Mouse (Mus musculus) hindbrain, embryonic 16.5 days (tissue): ENCODE data around the gene Tcp10c. TPM values are rescaled to one million over a fixed set of nuclear protein-coding genes. Genes with fewer than 3 reads are reported as not detected.
"Not testable (repeated sequence)": the region's sequence is repeated elsewhere in the genome, so short reads cannot be mapped to it uniquely, and the experiment has no call there.

ENCODE experiments used
- ATAC-seq: fragments of 200-750 bp; cut with Nextera tagmentation; 2 replicates; pipeline ENCODE4 v1.8.0; 2017; ENCODE audit warnings: moderate TSS enrichment, moderate library complexity
- H3K27ac ChIP-seq: fragments of 300-500 bp; sonication (generic); 2 replicates; pipeline ENCODE4 v1.5.1; 2014; ENCODE audit warnings: low read depth, mild to moderate bottlenecking, control low read depth, low read length, moderate library complexity
- H3K27me3 ChIP-seq: fragments of 300-500 bp; sonication (generic); replicated peaks from 2 replicates; pipeline ENCODE4 v1.6.1; 2014; ENCODE audit warnings: low read length; ENCODE audit not compliant: control insufficient read depth, insufficient read depth
- H3K36me3 ChIP-seq: fragments of 300-500 bp; sonication (generic); 2 replicates; pipeline ENCODE4 v1.6.1; 2014; ENCODE audit warnings: mild to moderate bottlenecking, low read length, moderate library complexity, mixed read lengths; ENCODE audit not compliant: control insufficient read depth, insufficient read depth
- H3K4me1 ChIP-seq: fragments of 300-500 bp; sonication (generic); 2 replicates; pipeline ENCODE4 v1.6.1; 2014; ENCODE audit warnings: low read depth, low read length; ENCODE audit not compliant: control insufficient read depth, insufficient read depth
- H3K4me2 ChIP-seq: fragments of 300-500 bp; sonication (generic); 2 replicates; pipeline ENCODE4 v1.6.1; 2014; ENCODE audit warnings: mild to moderate bottlenecking, low read length, control low read depth, moderate library complexity
- H3K4me3 ChIP-seq: fragments of 300-500 bp; sonication (generic); 2 replicates; pipeline ENCODE4 v1.5.1; 2014; ENCODE audit warnings: mild to moderate bottlenecking, low read length, control low read depth, moderate library complexity
- H3K9ac ChIP-seq: fragments of 300-500 bp; sonication (generic); 2 replicates; pipeline ENCODE4 v1.6.1; 2014; ENCODE audit warnings: low read depth, mild to moderate bottlenecking, control low read depth, low read length, moderate library complexity
- H3K9me3 ChIP-seq: fragments of 300-500 bp; sonication (generic); 2 replicates; pipeline ENCODE4 v1.6.1; 2014; ENCODE audit warnings: mild to moderate bottlenecking, low read length, moderate library complexity; ENCODE audit not compliant: control insufficient read depth
- WGBS: fragments of 180-500 bp; shearing (Covaris S2); extraction: QIAGEN DNeasy Blood & Tissue Kit; methylation state at CpG from one replicate; pipeline ENCODE4 v1.1.7; 2014; 5-methylcytosine and 5-hydroxymethylcytosine counted together
- polyA plus RNA-seq: library from polyadenylated mRNA; unstranded; fragments of >200 nt; fragmentation: Nextera tagmentation; extraction: Ambion mirVana; gene quantifications from 2 replicates; pipeline ENCODE4 v1.2.1, GENCODE M21; 2015

Gene Tcp10c
- polyA plus RNA-seq, 1 experiment from 2014 or later = not detected

DNA sequence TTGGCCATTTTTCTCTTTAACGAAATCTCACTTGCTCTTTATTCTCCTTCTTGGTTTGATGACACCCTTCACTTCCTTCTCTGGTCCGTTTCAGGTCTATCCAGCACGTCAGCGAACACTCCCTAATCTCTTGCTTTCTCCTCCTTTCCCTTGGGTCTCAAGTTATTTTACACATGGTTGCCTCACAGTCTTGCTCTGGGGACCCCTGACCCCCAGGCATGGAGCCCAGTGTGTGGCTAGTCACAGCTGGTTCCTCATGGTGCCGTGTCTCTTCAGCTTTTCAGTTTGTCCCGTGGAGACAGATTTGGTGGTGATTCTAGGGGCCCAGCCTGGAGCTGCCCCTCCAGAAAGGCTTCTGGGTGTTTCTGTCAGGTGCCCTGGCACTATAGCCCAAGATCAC is 16.4 kb downstream of the Tcp10c start:
- not testable (repeated sequence) for H3K4me1 ChIP-seq, H3K27ac ChIP-seq, H3K27me3 ChIP-seq, H3K9ac ChIP-seq, H3K36me3 ChIP-seq, ATAC-seq, H3K9me3 ChIP-seq, H3K4me3 ChIP-seq, H3K4me2 ChIP-seq
- WGBS = 63% methylated on average over 5 of the region's 6 CpGs

DNA sequence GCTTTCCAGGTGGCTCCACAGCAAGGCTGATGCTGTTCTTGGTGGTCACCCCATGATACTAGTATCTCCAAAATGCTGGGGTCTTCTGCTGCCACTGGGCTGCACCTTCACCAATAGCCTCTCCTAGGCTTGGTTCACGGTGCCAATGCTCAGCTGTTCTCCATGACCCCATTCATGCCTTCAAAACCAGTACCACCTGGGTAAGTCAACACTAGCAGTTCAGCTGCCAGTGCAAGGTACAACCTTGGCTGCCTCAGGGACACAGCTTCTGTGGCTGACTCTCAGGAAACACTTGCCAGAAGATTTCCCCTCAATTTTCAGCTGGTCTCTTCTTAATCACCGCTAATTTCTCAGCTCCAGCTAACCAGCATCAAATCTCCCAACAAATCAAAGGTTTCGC is 24.0 kb downstream of the Tcp10c start:
- WGBS = 86% methylated on average over 3 of the region's 3 CpGs
- H3K4me2 ChIP-seq, H3K9me3 ChIP-seq, H3K4me1 ChIP-seq, H3K36me3 ChIP-seq, H3K9ac ChIP-seq, H3K4me3 ChIP-seq, ATAC-seq, H3K27me3 ChIP-seq, H3K27ac ChIP-seq: not testable (repeated sequence)

DNA sequence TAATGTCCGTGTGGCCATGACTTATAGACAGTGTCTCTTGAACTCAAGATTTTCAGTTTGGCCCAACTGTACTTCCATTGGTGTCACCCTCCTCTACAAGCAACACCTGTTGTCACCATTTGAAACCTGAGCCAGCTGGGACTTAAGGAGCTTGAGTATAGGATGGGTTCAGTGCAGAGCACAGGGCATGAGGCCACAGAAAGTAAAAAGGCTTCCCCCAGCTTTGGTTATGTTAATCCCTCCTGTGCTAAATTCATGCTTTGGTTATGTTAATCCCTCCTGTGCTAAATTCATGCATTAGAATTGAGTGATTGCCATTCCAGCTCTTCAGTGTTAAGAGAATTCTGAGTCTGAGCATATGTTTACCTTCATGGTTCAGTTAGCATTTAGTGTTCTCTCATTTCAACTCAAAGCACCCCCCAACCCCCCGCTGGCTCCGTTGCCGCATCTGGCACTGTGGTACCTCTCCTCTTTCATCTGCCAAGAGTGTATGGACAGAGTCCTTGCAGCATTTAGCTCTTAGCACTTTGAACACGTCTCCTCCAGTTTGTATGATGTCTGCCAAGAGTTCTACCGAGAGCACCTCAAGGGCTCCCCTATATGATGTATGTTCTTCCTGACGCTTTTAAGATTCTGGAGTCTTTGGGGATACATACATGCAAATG is 25.7 kb downstream of the Tcp10c start:
- H3K4me3 ChIP-seq, H3K4me2 ChIP-seq, ATAC-seq, H3K27ac ChIP-seq, H3K9me3 ChIP-seq, H3K4me1 ChIP-seq, H3K27me3 ChIP-seq, H3K36me3 ChIP-seq, H3K9ac ChIP-seq: not testable (repeated sequence)
- WGBS = 85% methylated on average over 4 of the region's 7 CpGs

DNA sequence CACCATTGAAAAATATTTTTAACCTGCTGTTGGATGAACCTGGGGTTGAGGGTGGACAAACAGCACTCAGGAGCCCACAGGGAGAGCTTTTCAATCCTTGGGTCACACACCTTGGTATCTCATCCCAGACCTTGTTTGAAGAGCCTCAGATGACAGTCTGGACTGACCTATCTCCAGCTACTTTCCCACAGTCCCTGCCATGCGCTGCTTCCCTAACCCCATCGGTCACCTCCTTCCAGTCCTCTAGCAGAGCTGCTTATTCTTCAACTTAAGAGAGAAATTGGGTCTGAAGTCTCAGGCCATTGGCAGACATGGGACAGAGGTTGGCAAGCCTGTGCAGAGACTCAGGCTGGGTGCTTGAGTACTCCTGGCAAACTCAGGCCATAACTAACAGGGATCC is 26.9 kb downstream of the Tcp10c start:
- not testable (repeated sequence) for H3K27me3 ChIP-seq, H3K4me3 ChIP-seq, H3K9ac ChIP-seq, ATAC-seq, H3K9me3 ChIP-seq, H3K36me3 ChIP-seq, H3K27ac ChIP-seq, H3K4me2 ChIP-seq, H3K4me1 ChIP-seq
- 96% methylated on average over 2 of the region's 2 CpGs for WGBS

DNA sequence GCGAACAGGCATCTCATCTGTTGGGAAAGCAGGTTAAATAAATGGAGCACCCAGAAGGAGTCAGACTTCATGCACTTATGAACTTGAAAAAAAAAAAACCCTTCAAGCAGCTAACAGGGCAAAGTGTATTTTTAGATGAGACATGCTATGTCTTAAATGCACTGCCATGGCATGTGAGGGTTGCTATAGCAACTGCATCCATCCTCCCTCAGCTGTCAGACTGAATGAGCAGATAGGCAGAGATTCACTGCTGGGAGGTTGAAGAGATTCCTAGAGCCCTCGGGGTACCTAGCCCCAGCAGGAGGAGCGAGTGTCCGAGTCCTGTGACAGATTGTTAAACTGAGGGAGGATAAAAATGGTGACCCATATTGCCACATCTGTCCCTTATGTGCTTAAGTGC is 36.6 kb downstream of the Tcp10c start:
- not testable (repeated sequence) for H3K36me3 ChIP-seq, H3K4me3 ChIP-seq, H3K4me2 ChIP-seq, H3K9ac ChIP-seq, H3K27me3 ChIP-seq, H3K9me3 ChIP-seq, H3K27ac ChIP-seq, H3K4me1 ChIP-seq
- peak; percentile 90 for ATAC-seq
- no CpG with 5 or more reads among the region's 4 CpGs for WGBS

DNA sequence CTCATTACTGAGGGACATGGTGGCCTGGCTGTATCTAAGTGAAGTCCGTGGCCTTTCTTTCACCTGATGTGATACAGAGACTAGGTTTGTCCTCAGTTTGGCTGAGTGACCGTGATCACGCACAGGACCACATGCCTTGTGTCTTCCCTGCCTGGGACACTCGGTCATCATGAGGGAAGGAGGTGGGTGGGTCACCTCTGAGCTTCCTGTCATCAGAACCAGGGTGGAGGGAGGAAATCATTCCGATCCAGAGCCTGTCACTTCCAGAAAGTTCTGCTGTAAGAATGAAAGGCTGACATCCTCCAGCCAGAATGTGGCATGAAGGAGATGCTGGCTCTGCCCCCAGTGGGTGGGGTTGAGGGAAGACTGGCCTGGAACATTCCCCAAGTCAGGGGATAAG is 45.6 kb downstream of the Tcp10c start:
- not testable (repeated sequence) for H3K9me3 ChIP-seq, H3K4me2 ChIP-seq, H3K4me3 ChIP-seq, H3K9ac ChIP-seq, H3K36me3 ChIP-seq, H3K27ac ChIP-seq, H3K4me1 ChIP-seq, H3K27me3 ChIP-seq, ATAC-seq
- WGBS = 88% methylated on average over 4 of the region's 5 CpGs

DNA sequence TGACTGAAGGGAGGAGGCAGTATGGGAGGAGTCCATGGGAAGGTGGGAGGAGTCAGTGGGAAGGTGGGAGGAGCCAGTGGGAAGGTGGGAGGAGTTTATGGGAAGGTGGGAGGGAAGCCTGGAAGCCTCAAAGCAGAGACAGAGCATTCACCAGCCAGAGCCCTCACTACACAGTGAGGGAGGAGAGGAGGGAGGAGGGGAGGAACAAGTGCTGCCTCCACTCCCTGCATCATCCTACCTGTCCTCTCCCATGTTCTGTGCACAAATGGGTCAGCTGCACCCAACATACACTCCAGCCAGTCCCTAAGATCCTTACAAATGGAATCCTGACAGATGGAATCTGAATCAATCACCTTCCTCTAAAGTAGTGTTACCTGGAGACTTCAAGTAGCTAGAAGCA is 47.7 kb downstream of the Tcp10c start:
- not testable (repeated sequence) for H3K4me3 ChIP-seq, H3K36me3 ChIP-seq, H3K9ac ChIP-seq, H3K9me3 ChIP-seq, H3K4me2 ChIP-seq, H3K27ac ChIP-seq, H3K27me3 ChIP-seq, H3K4me1 ChIP-seq
- ATAC-seq = 0 out of 2 replicates have a peak, but pooled peaks have one; percentile 10

DNA sequence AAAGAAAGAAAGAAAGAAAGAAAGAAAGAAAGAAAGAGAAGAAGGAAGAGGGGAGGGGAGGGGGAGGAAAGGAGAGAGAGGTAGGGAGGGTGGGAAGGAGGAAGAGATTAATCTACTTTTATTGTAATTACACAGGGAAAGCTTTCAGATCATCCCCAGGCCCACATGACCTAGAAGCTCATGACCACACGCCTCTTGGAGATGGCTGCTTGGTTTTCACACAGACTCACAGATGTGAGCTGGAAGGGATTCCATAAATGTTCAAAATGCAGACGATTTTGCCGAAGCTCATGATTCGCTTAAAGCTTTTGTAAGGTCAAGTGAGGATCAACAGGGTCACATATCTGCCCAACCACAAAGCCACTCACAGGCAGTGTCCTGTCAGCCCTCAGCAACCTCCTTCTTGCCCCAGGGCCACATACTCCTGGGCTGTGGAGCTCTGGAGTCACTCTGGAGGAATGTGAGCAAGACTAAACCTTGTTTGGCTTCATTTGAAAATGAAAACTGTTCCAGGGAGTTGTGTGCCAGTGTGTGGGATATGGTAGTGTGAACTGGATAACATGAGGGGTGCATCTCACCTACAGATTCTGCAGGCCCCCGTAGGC is 49.3 kb downstream of the Tcp10c start:
- H3K4me1 ChIP-seq, H3K4me3 ChIP-seq, ATAC-seq, H3K4me2 ChIP-seq, H3K9ac ChIP-seq, H3K27ac ChIP-seq, H3K36me3 ChIP-seq, H3K27me3 ChIP-seq, H3K9me3 ChIP-seq: not testable (repeated sequence)
- 85% methylated on average over 5 of the region's 5 CpGs for WGBS

DNA sequence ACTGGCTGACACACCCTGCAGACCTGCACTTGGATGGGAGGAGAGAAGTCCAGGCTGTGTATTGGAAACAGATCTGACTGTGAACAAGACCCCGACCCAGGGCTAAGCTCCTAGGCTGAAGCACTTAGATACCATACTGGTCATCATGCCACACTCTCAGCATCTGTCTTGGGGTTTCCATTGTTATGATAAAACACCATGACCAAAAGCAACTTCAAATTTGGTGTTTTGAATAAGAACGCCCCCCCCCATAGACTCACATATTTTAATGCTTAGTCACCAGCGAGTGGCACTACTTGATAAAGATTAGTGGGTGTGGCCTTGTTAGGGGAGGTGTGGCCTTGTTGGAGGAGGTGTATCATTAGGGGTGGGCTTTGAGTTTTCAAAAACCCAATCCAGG is 51.7 kb downstream of the Tcp10c start:
- ATAC-seq, H3K27me3 ChIP-seq, H3K4me3 ChIP-seq, H3K4me1 ChIP-seq, H3K9ac ChIP-seq, H3K27ac ChIP-seq, H3K4me2 ChIP-seq, H3K36me3 ChIP-seq, H3K9me3 ChIP-seq: not testable (repeated sequence)
- WGBS = 79% methylated on average over 3 of the region's 3 CpGs

DNA sequence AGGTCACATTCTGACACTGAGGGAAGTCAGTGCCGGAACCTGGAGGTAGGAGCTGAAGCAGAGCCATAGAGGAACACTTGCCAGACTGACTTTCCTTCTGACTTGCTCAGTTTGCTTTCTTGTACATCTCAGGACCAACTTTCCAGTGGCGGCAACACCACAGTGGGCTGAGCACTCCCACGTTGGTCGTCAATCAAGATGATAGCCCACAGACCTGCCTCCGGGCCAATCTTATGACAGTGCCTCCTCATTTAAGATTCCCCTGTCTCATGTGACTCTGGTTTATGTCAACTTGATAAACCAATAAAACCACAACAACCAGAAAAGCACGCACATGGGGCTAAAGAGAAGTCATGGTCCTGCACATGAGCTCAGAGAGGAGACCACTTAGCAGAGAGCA is 52.3 kb downstream of the Tcp10c start:
- H3K4me3 ChIP-seq, H3K36me3 ChIP-seq, H3K4me2 ChIP-seq, H3K9ac ChIP-seq, H3K27me3 ChIP-seq, ATAC-seq, H3K27ac ChIP-seq, H3K4me1 ChIP-seq, H3K9me3 ChIP-seq: not testable (repeated sequence)
- WGBS = 85% methylated on average over 5 of the region's 6 CpGs
